Mouse (Mus musculus) forebrain, embryonic 15.5 days (tissue): ENCODE data around the gene Ddx10. TPM values are rescaled to one million over a fixed set of nuclear protein-coding genes. Genes with fewer than 3 reads are reported as not detected.

Experiments
- ATAC-seq: fragments of 200-750 bp; cut with Nextera tagmentation; replicated peaks from 2 replicates; pipeline ENCODE4 v1.8.0; 2017; ENCODE audit warnings: mild to moderate bottlenecking, moderate TSS enrichment, moderate library complexity
- H3K27ac ChIP-seq: fragments of 300-500 bp; sonication (generic); replicated peaks from 2 replicates; pipeline ENCODE4 v1.5.1; 2015; ENCODE audit warnings: mild to moderate bottlenecking, inconsistent platforms
- H3K27me3 ChIP-seq: fragments of 300-500 bp; sonication (generic); 2 replicates; pipeline ENCODE4 v1.6.1; 2015; ENCODE audit warnings: inconsistent platforms
- H3K36me3 ChIP-seq: fragments of 300-500 bp; sonication (generic); 2 replicates; pipeline ENCODE4 v1.6.1; 2015; ENCODE audit warnings: mild to moderate bottlenecking, inconsistent platforms
- H3K4me1 ChIP-seq: fragments of 300-500 bp; sonication (generic); 2 replicates; pipeline ENCODE4 v1.6.1; 2015; ENCODE audit warnings: inconsistent platforms
- H3K4me2 ChIP-seq: fragments of 300-500 bp; sonication (generic); replicated peaks from 2 replicates; pipeline ENCODE4 v1.6.1; 2015; ENCODE audit warnings: mild to moderate bottlenecking, inconsistent platforms
- H3K4me3 ChIP-seq: fragments of 300-500 bp; sonication (generic); 2 replicates; pipeline ENCODE4 v1.5.1; 2015; ENCODE audit warnings: mild to moderate bottlenecking, inconsistent platforms
- H3K9ac ChIP-seq: fragments of 300-500 bp; sonication (generic); replicated peaks from 2 replicates; pipeline ENCODE4 v1.6.1; 2015; ENCODE audit warnings: mild to moderate bottlenecking, inconsistent platforms
- H3K9me3 ChIP-seq: fragments of 300-500 bp; sonication (generic); 2 replicates; pipeline ENCODE4 v1.6.1; 2016; ENCODE audit warnings: inconsistent platforms
- WGBS: fragments of 180-500 bp; shearing (Covaris S2); methylation state at CpG from one replicate; pipeline ENCODE4 v1.1.7; 2015; ENCODE audit warnings: mixed read lengths; 5-methylcytosine and 5-hydroxymethylcytosine counted together
- polyA plus RNA-seq: library from polyadenylated mRNA; unstranded; fragments of >200 nt; fragmentation: Nextera tagmentation; extraction: Ambion mirVana; gene quantifications from 2 replicates; pipeline ENCODE4 v1.2.1, GENCODE M21; 2015

Ddx10 gene
- polyA plus RNA-seq: 23.7 and 24.2 TPM in 2 replicates

- H3K9me3 ChIP-seq: no peaks in the 10 kb centered on the region
- ATAC-seq: peak; percentile 100
- 0 out of 2 replicates have a peak within 1 kb of the TSS, but pooled peaks have one; percentile 41 for H3K27ac ChIP-seq
- peak within 1 kb of the TSS; percentile 93 for H3K4me2 ChIP-seq
- H3K27me3 ChIP-seq: no peaks in the 10 kb centered on the region
- WGBS: under 1% methylated on average over 35 of the region's 35 CpGs
- H3K9ac ChIP-seq: peak within 1 kb of the TSS; percentile 77
- peaks cover 19% of the 10 kb centered on the region for H3K4me1 ChIP-seq
- H3K36me3 ChIP-seq: no peaks in the 10 kb centered on the region
- H3K4me3 ChIP-seq: peak within 1 kb of the TSS; percentile 86
These were observed at the start of gene Ddx10 for GRCm38 (mm10) chr9:53247953-53248397. Gene Ddx10, minus strand, starts transcription at chr9:53248053.

GRCm38 (mm10) chr9:53292833-53293232 lies 45.0 kb upstream of the Ddx10 start:
- Histone ChIP-seq H3K4me3 (no peak overlapping the region), H3K9me3 (no peaks in the 10 kb centered on the region), H3K27me3 (no peaks in the 10 kb centered on the region), H3K4me2 (no peak overlapping the region), H3K4me1 (no peaks in the 10 kb centered on the region), H3K9ac (no peak overlapping the region), H3K27ac (no peak overlapping the region), H3K36me3 (no peaks in the 10 kb centered on the region)
- ATAC-seq: no peak

GRCm38 (mm10) chr9:53290006-53290405 lies 42.2 kb upstream of the Ddx10 start:
- Histone ChIP-seq H3K36me3 (no peaks in the 10 kb centered on the region), H3K4me3 (no peak overlapping the region), H3K27ac (no peak overlapping the region), H3K9ac (no peak overlapping the region), H3K27me3 (no peaks in the 10 kb centered on the region), H3K4me2 (no peak overlapping the region), H3K9me3 (no peaks in the 10 kb centered on the region), H3K4me1 (no peaks in the 10 kb centered on the region)
- ATAC-seq: no peak
- WGBS: 85% methylated on average over 3 of the region's 3 CpGs

GRCm38 (mm10) chr9:53286793-53287192 lies 38.9 kb upstream of the Ddx10 start:
- Histone ChIP-seq H3K9me3 (no peaks in the 10 kb centered on the region), H3K4me1 (no peaks in the 10 kb centered on the region), H3K27me3 (no peaks in the 10 kb centered on the region), H3K4me2 (no peak overlapping the region), H3K4me3 (no peak overlapping the region), H3K36me3 (no peaks in the 10 kb centered on the region), H3K9ac (no peak overlapping the region), H3K27ac (no peak overlapping the region)
- ATAC-seq: no peak
- 85% methylated on average over 6 of the region's 6 CpGs for WGBS

- no peak overlapping the region for H3K9ac ChIP-seq
- H3K36me3 ChIP-seq: no peaks in the 10 kb centered on the region
- no peaks in the 10 kb centered on the region for H3K9me3 ChIP-seq
- H3K4me3 ChIP-seq: no peak overlapping the region
- ATAC-seq: no peak
- no peaks in the 10 kb centered on the region for H3K27me3 ChIP-seq
- H3K27ac ChIP-seq: no peak overlapping the region
- WGBS: 96% methylated on average over 2 of the region's 2 CpGs
- no peak overlapping the region for H3K4me2 ChIP-seq
- H3K4me1 ChIP-seq: no peaks in the 10 kb centered on the region
These were observed 31.1 kb upstream of the Ddx10 start for GRCm38 (mm10) chr9:53278997-53279396.

DNA sequence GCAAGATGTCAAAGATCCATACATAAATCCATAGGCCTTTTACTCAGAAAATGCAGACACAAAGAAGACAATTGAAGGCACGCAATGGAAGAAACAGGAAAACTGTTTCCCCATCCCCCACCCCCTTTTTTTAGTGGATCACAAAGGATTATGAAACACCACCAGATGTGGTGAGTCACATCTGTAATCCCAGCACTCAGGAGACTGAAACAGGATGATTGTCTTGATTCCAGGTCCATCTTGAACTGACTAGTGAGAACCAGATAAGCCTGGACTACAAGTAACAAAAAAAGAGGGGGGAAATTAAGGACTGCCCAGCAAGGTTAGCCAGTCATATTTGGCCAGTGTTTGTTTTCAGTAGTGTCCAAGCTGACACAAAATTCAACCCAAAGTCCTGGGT lies 28.5 kb upstream of the Ddx10 start:
- no peak overlapping the region for H3K9ac ChIP-seq
- no peak overlapping the region for H3K27ac ChIP-seq
- H3K36me3 ChIP-seq: no peaks in the 10 kb centered on the region
- no peak for ATAC-seq
- no peaks in the 10 kb centered on the region for H3K4me1 ChIP-seq
- H3K4me2 ChIP-seq: no peak overlapping the region
- no peaks in the 10 kb centered on the region for H3K27me3 ChIP-seq
- no peaks in the 10 kb centered on the region for H3K9me3 ChIP-seq
- no peak overlapping the region for H3K4me3 ChIP-seq
- 88% methylated on average over 1 of the region's 1 CpGs for WGBS

GRCm38 (mm10) chr9:53272714-53273113 lies 24.9 kb upstream of the Ddx10 start:
- Histone ChIP-seq H3K4me2 (no peak overlapping the region), H3K9ac (no peak overlapping the region), H3K36me3 (no peaks in the 10 kb centered on the region), H3K9me3 (no peaks in the 10 kb centered on the region), H3K4me1 (no peaks in the 10 kb centered on the region), H3K27me3 (no peaks in the 10 kb centered on the region), H3K27ac (no peak overlapping the region), H3K4me3 (no peak overlapping the region)
- WGBS: 79% methylated on average over 4 of the region's 4 CpGs
- no peak for ATAC-seq

GRCm38 (mm10) chr9:53272207-53272606 lies 24.4 kb upstream of the Ddx10 start:
- Histone ChIP-seq H3K9me3 (no peaks in the 10 kb centered on the region), H3K9ac (no peak overlapping the region), H3K27ac (no peak overlapping the region), H3K4me2 (no peak overlapping the region), H3K4me3 (no peak overlapping the region), H3K27me3 (no peaks in the 10 kb centered on the region), H3K36me3 (no peaks in the 10 kb centered on the region), H3K4me1 (no peaks in the 10 kb centered on the region)
- no peak for ATAC-seq
- 66% methylated on average over 5 of the region's 5 CpGs for WGBS

DNA sequence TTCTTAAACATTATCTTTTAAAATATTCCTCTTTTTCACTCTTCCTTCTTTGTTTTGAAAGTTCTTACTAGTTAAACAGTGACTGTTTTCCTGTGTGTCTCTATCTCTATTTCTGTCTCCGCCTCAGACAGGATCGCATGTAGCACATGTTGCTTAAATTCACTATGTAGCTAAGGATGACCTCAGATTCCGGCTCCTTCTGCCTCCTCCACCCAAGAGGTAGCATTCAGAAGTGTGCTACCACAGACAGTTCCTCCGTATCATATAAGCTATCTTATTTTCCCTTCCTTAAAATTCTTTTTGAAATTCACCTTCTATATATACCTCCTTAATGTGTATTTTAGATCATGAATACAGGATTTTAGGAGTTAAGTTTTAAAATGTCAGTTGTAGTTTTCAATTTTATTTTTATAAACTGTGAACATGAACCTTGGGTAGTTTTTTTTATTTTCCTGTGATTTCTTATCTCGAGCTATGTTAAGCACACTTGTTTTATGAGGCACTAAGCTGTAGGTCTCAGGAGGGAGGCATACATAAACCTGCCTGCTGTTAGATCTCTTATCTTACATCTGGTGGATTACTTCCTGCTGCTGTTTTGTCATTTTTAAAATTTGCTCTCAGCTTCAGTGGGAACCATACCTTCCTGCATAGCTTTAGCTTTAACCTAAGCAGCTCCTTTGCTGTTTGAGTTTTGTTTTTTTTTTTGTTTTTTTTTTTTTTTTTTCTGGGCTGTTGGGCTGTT lies 23.6 kb upstream of the Ddx10 start:
- Histone ChIP-seq H3K36me3 (no peaks in the 10 kb centered on the region), H3K4me1 (no peaks in the 10 kb centered on the region), H3K4me2 (no peak overlapping the region)

GRCm38 (mm10) chr9:53269466-53269755 lies 21.6 kb upstream of the Ddx10 start:
- 96% methylated on average over 5 of the region's 5 CpGs for WGBS
- Histone ChIP-seq H3K4me2 (no peak overlapping the region), H3K9me3 (no peaks in the 10 kb centered on the region), H3K4me3 (no peak overlapping the region), H3K27ac (no peak overlapping the region), H3K36me3 (no peaks in the 10 kb centered on the region), H3K27me3 (no peaks in the 10 kb centered on the region), H3K9ac (no peak overlapping the region), H3K4me1 (no peaks in the 10 kb centered on the region)
- no peak for ATAC-seq

More for the DNA sequence above, 23.6 kb upstream of the Ddx10 start:
- Histone ChIP-seq H3K27ac (no peak overlapping the region), H3K4me3 (no peak overlapping the region), H3K9me3 (no peaks in the 10 kb centered on the region), H3K9ac (no peak overlapping the region), H3K27me3 (no peaks in the 10 kb centered on the region)
- ATAC-seq: no peak
- 82% methylated on average over 5 of the region's 5 CpGs for WGBS

DNA sequence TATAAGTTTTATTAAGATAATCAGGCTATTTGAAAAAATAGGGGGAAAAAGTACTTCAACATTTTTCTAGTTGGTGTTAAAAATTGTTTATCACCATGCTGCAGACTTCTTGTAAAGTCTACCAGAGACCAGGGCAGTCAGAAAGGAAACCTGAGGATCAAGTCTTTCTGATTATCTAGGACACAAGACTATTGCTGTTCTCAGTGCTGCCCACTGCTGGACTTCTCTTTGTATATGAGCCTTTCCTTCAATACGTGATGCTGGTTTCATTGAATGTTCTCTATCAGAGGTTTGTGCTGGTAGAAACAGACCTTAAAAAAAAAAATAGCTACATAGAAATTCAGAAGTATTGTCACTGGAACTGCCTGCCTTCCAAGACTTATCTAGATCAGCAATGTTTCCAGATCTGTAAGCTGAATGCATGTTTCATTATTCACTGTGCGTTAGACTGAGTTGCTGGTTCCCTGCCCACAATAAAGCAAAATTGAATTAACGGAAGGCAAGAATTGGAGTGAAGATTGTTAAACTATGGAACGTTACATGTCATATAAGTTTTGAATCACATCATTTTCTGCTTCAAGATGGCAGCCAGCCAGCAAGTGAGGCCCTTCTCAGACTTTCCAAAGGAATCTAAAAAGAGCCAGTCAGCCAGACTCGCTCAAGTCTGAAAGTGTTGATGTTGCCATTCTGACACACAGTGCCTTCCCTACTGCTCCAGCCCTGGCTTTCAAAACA lies 21.0 kb upstream of the Ddx10 start:
- no peak for ATAC-seq
- Histone ChIP-seq H3K27me3 (no peaks in the 10 kb centered on the region), H3K9ac (no peak overlapping the region), H3K4me2 (no peak overlapping the region), H3K27ac (no peak overlapping the region), H3K9me3 (no peaks in the 10 kb centered on the region), H3K4me1 (no peaks in the 10 kb centered on the region), H3K4me3 (no peak overlapping the region), H3K36me3 (no peaks in the 10 kb centered on the region)
- WGBS: 73% methylated on average over 5 of the region's 5 CpGs

DNA sequence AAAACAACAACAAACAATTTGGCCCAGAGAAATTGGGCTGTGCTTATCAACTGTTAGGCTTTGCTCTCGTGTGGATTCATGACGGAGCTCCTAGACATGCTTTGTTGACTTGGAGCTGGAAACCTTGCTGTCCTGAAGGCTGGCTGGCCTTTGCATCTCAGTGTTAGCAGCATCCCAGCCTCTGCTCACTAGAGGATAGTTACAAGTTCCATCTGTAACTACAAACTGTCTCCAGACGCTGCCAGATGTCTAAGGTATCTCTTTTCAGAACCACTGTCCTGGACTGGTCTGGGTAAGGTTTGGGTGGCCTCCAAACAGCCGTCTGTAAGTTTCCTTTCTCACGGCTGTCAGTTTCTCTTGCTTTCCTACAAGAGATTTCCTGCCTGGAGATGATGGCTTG lies 20.2 kb upstream of the Ddx10 start:
- Histone ChIP-seq H3K4me3 (no peak overlapping the region), H3K36me3 (no peaks in the 10 kb centered on the region), H3K4me2 (no peak overlapping the region), H3K27me3 (no peaks in the 10 kb centered on the region), H3K9ac (no peak overlapping the region), H3K9me3 (no peaks in the 10 kb centered on the region), H3K4me1 (no peaks in the 10 kb centered on the region), H3K27ac (no peak overlapping the region)
- 84% methylated on average over 5 of the region's 5 CpGs for WGBS
- ATAC-seq: no peak
